Mouse (Mus musculus) retina, postnatal 1 day (tissue): ENCODE measurements around the gene Ppp2r5e.

Experiments used
- DNase-seq: peaks from one replicate; pipeline ENCODE4 v3.0.0-alpha.2; 2012

Ppp2r5e gene

GRCm38 (mm10) chr12:75572271-75572670, 23.8 kb downstream of the Ppp2r5e start:
- DNase-seq = peak; percentile 41

DNA sequence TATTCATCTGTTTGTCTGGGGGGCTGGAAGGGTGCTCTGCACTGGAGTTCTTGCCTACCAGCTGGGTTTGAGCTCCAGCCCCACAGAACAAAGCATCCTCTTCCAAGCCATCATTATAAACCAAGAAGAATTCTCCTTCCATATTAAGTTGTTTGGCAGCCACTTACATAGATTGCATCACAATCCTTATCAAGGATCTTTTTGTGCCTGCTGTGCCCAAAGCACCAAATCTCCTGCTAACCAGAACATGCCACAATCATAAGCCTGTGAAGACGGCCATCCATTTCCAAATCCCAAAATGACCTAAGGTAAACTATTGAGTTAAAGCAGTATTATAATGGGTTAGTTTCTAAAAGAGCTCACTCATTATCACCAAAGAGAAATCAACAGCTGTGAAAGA, 25.9 kb downstream of the Ppp2r5e start:
- no peak for DNase-seq

GRCm38 (mm10) chr12:75567745-75568144, 28.3 kb downstream of the Ppp2r5e start:
- DNase-seq = no peak

GRCm38 (mm10) chr12:75565756-75566155, 30.3 kb downstream of the Ppp2r5e start:
- DNase-seq = no peak

- no peak for DNase-seq
These were observed 31.5 kb downstream of the Ppp2r5e start for GRCm38 (mm10) chr12:75564498-75564897.

GRCm38 (mm10) chr12:75562996-75563618, 32.9 kb downstream of the Ppp2r5e start:
- no peak for DNase-seq

DNA sequence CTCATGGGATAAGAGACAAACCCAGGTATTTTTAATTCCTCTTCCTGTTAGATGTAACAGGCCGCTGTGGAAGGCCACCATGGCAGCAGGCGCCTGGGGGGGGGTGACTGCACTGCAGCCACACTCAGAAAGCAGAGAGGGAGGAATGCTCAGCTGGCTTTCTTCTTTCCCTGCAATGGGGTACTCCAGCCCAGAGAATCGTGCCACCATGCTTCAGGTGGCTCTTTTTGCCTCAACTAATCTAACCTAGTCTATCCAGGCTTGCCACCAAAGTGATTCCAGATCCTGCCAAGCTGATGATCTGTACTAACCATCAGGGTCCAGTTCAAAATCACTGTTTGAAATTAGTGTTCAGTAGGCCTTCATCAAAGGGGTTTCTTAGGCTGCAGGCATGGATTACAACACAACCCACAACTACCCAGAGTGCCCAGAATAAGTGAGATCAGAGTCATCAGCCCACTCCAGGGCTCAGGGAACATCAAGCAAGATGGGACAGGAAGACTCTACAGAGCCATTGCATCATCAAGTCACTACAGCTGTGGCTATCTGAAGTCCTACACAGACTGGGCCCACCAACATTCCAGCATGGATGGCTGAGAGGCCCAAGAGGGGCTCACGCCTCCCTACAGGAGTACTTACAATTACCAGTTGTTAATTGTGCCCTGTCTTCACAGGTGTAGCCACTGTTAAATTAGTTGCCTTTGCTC, 35.2 kb downstream of the Ppp2r5e start:
- no peak for DNase-seq

GRCm38 (mm10) chr12:75559196-75559595, 36.8 kb downstream of the Ppp2r5e start:
- no peak for DNase-seq

DNA sequence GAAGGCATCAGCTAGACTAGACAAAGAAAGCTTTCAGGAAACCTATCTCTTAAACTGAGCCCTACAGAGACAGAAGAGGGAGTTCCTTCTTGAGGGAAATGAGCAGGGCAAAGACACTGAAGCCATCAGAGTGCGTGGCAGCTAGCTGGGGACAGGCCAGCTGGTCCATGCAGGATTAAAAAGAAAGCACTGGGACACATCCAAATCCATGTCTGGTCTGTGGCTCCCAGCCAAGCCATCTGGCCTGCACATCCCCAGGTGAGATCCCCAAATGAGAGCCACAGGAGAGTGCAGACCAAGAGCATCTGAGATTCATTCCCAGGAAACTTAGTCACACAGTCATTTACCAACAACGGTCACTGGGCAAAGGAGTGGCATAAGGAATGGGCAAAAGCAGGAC, 38.2 kb downstream of the Ppp2r5e start:
- peak; percentile 52 for DNase-seq

- DNase-seq = no peak
These were observed 41.0 kb downstream of the Ppp2r5e start for GRCm38 (mm10) chr12:75555032-75555431.

DNA sequence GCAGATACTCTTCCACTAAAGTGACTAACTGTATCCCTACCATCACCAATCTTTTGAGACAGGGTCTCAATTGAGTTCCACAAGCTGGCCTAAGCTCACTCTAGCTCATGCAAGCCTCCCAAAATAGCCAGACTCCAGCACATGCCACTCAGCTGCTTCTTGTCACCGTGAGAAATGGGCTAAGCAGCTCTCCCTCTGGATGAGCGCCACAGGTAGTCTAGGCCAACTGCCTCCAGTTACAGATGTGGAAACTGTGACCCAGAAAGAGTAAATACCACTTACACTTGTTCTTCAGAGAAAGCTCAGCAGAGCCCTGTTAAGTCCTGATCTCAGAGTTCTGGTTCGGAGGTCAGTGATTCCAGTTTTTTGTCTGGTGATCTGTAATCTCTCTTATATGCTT, 43.7 kb downstream of the Ppp2r5e start:
- DNase-seq = no peak

GRCm38 (mm10) chr12:75551671-75552070, 44.4 kb downstream of the Ppp2r5e start:
- DNase-seq = no peak

DNA sequence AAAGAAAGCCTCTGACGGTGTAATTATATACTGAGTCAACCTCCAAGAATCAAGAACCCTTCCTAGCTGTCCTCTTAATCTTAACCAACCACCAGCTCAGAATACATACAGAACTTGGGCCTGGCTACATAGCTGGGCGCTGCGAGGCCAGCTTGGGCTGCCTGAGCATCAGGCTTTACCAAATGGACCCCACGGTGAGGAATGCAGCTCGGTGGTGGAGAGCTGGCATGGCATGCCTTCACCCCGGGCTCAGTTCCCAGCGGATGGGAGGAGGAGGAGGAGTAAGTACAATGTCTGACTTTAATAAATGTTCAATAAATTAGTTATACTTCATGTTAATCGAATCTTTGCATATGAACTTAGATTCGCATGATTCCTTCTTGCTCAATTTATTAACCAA, 47.0 kb downstream of the Ppp2r5e start:
- no peak for DNase-seq

- no peak for DNase-seq
These were observed 48.9 kb downstream of the Ppp2r5e start for GRCm38 (mm10) chr12:75547174-75547573.

DNA sequence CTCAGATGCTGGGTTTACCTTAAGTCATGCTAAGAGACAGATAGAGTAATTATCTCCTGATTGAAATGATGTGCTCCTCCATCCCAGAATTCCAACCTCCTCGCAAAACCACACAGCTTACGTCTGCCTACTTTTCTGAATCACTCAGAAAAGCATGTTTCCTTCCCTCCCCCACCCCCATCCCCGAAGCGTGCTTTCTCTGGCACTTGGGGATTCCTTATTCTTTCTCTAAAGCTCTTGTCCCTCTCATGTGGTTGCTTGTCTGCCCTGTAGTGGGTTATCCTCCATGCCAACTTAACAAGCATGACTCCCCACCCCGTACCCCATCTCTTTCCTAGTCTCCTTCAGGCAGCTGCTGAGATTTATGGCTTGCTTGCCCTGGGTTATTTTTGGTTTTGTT, 49.8 kb downstream of the Ppp2r5e start:
- DNase-seq = no peak

GRCm38 (mm10) chr12:75545431-75545925, 50.6 kb downstream of the Ppp2r5e start:
- DNase-seq = no peak

DNA sequence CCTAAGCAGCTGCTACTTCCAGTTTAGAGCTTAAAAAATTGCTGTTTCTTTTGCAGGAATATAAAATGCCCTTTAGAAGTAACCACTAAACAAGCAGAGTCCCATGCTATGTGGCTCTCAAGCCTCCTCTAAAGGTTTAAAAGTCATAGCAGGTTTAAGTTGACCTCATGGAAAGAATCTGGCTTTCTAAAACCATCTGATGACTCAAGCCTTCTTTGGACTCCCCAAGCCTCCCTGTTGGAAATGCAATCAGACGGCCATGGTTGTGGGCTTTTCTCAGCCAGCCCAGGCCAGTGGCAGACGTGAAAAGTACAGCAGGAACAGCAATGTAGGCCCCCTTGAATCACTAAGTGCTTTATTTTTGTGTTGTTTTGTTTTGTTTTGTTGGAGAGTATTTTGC, 51.4 kb downstream of the Ppp2r5e start:
- no peak for DNase-seq

GRCm38 (mm10) chr12:75544259-75544658, 51.8 kb downstream of the Ppp2r5e start:
- DNase-seq = no peak

DNA sequence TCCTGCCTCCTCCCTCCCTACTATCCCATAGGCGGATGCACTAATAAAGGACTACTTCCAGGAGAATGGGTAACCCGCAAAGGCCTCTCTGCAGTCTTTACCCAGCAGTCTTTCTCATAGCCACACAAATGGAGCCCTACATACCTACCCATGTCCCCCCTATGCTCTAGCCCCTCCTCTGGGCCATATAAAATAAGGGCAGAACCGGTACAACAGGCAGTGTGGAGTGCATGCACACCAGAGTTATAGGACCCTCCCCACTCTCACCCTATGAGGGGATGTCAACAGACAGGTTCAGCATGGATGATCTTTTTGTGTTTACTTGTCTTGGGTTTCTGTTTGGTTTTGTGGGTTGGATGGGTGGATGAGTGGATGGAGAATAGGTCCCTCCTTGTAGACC, 52.7 kb downstream of the Ppp2r5e start:
- no peak for DNase-seq

DNA sequence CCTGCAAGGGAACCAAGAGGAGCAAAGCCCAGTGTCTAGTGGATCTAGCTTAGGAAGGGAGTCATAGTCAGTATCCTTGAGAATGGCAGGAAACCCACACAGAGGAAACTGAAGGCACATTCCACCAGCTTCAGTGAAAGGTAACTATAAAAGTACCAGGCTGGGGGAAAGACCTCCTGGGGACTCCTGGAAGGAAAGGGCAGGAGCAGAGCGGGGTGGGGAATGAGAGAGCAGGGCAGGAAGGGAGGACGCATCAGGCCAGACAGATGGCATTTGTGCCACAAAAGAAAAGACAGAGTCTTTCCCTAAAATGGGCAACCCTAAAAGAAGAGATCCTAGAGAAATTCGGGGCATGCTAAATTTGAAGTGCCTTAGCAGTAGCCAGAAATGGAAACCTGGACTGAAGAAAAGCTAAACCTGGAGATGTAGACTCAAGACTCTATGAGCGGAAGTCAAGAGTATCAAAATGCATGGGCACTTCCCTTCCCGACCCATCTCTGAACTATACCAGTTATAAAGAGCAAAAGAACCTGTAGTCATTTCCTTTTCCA, 55.3 kb downstream of the Ppp2r5e start:
- no peak for DNase-seq

- DNase-seq = no peak
These were observed 56.8 kb downstream of the Ppp2r5e start for GRCm38 (mm10) chr12:75539228-75539627.

GRCm38 (mm10) chr12:75537673-75538423, 58.2 kb downstream of the Ppp2r5e start:
- no peak for DNase-seq

DNA sequence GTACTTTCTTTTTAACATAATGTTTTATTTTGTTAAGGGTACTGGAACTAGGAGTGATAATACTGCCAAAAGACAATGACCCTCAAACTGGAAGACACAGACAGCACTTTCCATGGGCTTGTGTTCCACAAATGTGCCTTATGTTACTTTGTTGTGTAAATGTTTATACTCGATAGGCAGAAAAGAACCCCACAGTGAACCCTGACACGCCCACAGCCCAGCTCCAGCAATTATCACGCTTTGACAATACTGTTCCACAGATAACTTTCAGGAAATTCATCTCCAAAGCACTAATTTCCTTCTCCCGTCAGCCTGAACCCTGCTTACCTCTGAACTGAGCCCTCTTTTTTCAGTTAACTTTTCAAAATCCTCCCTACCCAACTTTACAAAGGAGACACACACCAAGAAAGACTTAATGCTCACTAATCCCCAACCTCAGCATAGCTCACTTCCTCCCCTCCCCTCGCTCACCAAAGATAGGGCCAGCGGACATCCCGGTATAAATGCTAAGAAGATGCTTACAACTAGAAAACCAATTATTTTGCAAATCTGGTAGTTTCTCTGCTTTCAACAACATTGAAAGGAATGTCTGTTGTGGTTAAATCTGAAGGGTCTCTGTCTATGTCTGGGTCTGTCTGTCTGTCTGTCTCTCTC, 58.9 kb downstream of the Ppp2r5e start:
- DNase-seq = no peak
